Mouse (Mus musculus) B cell, adult 67 days (primary cell): ENCODE results near the gene Lrrn3. TPM values are rescaled to one million over a fixed set of nuclear protein-coding genes. Genes with fewer than 3 reads are reported as not detected.

Experiments used
- total RNA-seq, 2 experiments: library from RNA; stranded (reverse); gene quantifications; 4 replicates each; pipeline ENCODE4 v1.2.4; 2023

The Lrrn3 gene
- total RNA-seq = not detected

DNA sequence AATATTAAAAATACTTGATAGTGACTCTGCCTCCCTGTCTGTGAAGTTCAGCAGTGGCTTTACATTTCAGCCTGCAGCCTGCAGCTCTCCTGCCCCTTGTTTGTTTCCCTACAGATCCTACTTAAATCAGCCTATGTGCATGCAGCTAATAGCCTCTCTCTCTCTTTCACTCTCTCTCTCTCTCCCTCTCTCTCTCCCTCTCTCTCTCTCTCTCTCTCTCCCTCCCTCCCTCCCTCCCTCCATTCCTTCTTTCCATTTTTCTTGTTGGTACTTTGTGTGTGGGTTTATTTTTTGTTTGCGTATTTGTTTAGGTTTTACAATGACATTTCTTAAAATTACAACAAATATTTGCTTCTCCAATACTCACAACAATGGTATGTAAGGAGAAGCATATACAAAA is at the start of gene Lrrn3:
Gene Lrrn3, minus strand, starts transcription at position 101 of the 400 bp plus-strand sequence.

